Mouse (Mus musculus) liver, postnatal 0 days (tissue): ENCODE results near the gene Klk8. TPM values are rescaled to one million over a fixed set of nuclear protein-coding genes. Genes with fewer than 3 reads are reported as not detected.

Source experiments
- ATAC-seq: fragments of 200-750 bp; cut with Nextera tagmentation; 2 replicates; pipeline ENCODE4 v1.8.0; 2017; ENCODE audit warnings: mild to moderate bottlenecking, moderate library complexity
- DNase-seq: peaks from one replicate; pipeline ENCODE4 v3.0.0-alpha.2; 2016
- H3K27ac ChIP-seq: fragments of 300-500 bp; sonication (generic); 2 replicates; pipeline ENCODE4 v1.5.1; 2014; ENCODE audit warnings: antibody characterized with exemption, moderate library complexity, mild to moderate bottlenecking, low read depth
- H3K27me3 ChIP-seq: fragments of 300-500 bp; sonication (generic); 2 replicates; pipeline ENCODE4 v1.6.1; 2014; ENCODE audit warnings: low read length, control low read depth, mixed read lengths; ENCODE audit not compliant: insufficient read depth
- H3K36me3 ChIP-seq: fragments of 300-500 bp; sonication (generic); replicated peaks from 2 replicates; pipeline ENCODE4 v1.6.1; 2014; ENCODE audit warnings: mild to moderate bottlenecking, control low read depth, low read length, moderate library complexity, mixed read lengths; ENCODE audit not compliant: insufficient read depth
- H3K4me1 ChIP-seq: fragments of 300-500 bp; sonication (generic); 2 replicates; pipeline ENCODE4 v1.6.1; 2014; ENCODE audit warnings: antibody characterized with exemption, mild to moderate bottlenecking, control low read depth; ENCODE audit not compliant: insufficient read depth
- H3K4me2 ChIP-seq: fragments of 300-500 bp; sonication (generic); 2 replicates; pipeline ENCODE4 v1.6.1; 2014; ENCODE audit warnings: low read depth, mild to moderate bottlenecking, low read length, moderate library complexity, mixed read lengths
- H3K4me3 ChIP-seq: fragments of 300-500 bp; sonication (generic); 2 replicates; pipeline ENCODE4 v1.5.1; 2014; ENCODE audit warnings: low read depth, low read length
- H3K9ac ChIP-seq: fragments of 300-500 bp; sonication (generic); replicated peaks from 2 replicates; pipeline ENCODE4 v1.6.1; 2014; ENCODE audit warnings: mild to moderate bottlenecking, moderate library complexity
- H3K9me3 ChIP-seq: fragments of 300-500 bp; sonication (generic); 2 replicates; pipeline ENCODE4 v1.6.1; 2016; ENCODE audit warnings: mild to moderate bottlenecking, control low read depth, low read length, mixed read lengths
- CTCF ChIP-seq: sonication (generic); IDR thresholded peaks from 2 replicates; pipeline ENCODE4 v1.5.1; 2016; ENCODE audit warnings: antibody characterized with exemption, low read depth
- EP300 ChIP-seq: IDR thresholded peaks from 2 replicates; pipeline ENCODE4 v1.6.1; 2016; ENCODE audit warnings: antibody characterized with exemption, low read depth, mild to moderate bottlenecking
- WGBS: fragments of 180-500 bp; shearing (Covaris S2); extraction: QIAGEN DNeasy Blood & Tissue Kit; methylation state at CpG from one replicate; pipeline ENCODE4 v1.1.7; 2014; ENCODE audit not compliant: insufficient replicate concordance; 5-methylcytosine and 5-hydroxymethylcytosine counted together
- polyA plus RNA-seq: library from polyadenylated mRNA; unstranded; fragments of >200 nt; fragmentation: Nextera tagmentation; extraction: Ambion mirVana; gene quantifications from 2 replicates; pipeline ENCODE4 v1.2.1, GENCODE M21; 2015

The Klk8 gene
- polyA plus RNA-seq, 1 experiment from 2014 or later: 2.2 TPM

DNA sequence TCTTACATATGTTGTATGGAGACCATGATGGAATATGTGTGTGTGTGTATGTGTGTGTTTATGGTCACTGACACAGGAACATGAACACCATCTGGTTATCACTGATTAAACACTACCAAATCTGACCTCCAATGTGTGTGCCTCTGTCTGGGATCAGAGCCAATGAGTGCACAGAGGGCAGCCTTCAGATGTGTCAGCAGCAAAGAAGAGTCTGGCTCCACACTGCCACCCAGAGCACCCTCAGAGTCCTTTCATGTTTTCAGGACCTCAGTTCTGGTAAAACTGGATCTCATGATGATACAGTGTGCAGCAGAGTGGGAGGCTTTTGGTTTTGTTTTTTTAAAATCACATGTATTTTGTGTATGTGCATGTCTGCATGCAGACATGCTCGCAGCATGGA is 12.1 kb upstream of the Klk8 start:
- Histone ChIP-seq H3K4me2 (no peak overlapping the region), H3K27me3 (peaks cover 9% of the 10 kb centered on the region; the same call in 1 of the 2 replicates), H3K36me3 (no peaks in the 10 kb centered on the region), H3K9me3 (no peaks in the 10 kb centered on the region), H3K27ac (no peak overlapping the region), H3K4me3 (no peak overlapping the region), H3K9ac (no peak overlapping the region), H3K4me1 (no peaks in the 10 kb centered on the region)
- ATAC-seq: no peak
- DNase-seq: no peak
- 69% methylated on average over 1 of the region's 1 CpGs for WGBS
- TF ChIP-seq CTCF (peak; percentile 18; the same call in 1 of the 2 replicates), EP300 (no peak)

DNA sequence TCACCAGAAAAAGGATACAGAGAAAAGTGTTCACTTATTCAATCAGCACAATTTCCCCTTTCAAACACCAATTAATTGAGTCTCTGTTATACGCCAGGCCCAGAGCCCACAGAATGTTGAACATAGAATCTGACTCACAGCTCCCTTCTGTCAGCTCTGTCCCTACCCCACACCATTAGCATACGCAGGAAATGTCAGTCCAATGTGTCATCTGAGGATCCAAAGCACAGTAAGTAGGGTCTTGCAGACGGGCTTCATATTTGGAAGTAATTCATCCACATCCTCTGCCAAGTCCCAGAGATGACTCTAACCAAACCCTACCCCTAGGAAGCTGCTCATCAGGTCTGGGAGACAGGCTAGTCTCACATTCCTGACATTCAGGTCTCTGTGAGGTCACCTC is 9.3 kb upstream of the Klk8 start:
- Histone ChIP-seq H3K4me3 (no peak overlapping the region), H3K9ac (no peak overlapping the region), H3K4me1 (no peaks in the 10 kb centered on the region), H3K4me2 (no peak overlapping the region), H3K36me3 (no peaks in the 10 kb centered on the region), H3K27ac (no peak overlapping the region), H3K9me3 (no peaks in the 10 kb centered on the region), H3K27me3 (peaks cover 5% of the 10 kb centered on the region; the same call in 1 of the 2 replicates)
- TF ChIP-seq EP300 (no peak), CTCF (no peak)
- DNase-seq: no peak
- ATAC-seq: no peak
- 69% methylated on average over 3 of the region's 3 CpGs for WGBS

DNA sequence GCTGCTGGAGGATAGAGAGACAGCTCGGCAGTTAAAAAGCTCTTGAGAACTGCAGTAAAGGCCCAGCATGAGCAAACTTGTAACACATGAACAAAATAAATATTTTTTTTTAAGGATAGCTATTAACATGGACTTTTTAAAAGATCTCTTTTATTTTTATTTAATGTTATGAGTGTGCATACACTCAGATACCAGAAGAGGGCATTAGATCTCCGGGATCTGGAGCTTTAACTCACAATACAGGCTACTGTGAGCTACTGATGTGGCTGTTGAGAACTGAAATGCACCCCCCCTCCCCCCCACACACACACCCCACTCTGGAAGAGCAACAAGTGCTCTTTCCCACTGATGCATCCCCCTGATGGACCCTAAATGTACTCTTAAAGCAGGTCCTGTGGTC is 8.1 kb upstream of the Klk8 start:
- no peak for ATAC-seq
- Histone ChIP-seq H3K36me3 (no peaks in the 10 kb centered on the region), H3K9ac (no peak overlapping the region), H3K27ac (no peak overlapping the region), H3K27me3 (no peaks in the 10 kb centered on the region), H3K4me3 (no peak overlapping the region), H3K4me1 (no peaks in the 10 kb centered on the region), H3K9me3 (no peaks in the 10 kb centered on the region), H3K4me2 (no peak overlapping the region)
- WGBS: 55% methylated on average over 2 of the region's 2 CpGs
- TF ChIP-seq EP300 (no peak), CTCF (0 out of 2 replicates have a peak, but pooled peaks have one; percentile 2)
- DNase-seq: no peak

DNA sequence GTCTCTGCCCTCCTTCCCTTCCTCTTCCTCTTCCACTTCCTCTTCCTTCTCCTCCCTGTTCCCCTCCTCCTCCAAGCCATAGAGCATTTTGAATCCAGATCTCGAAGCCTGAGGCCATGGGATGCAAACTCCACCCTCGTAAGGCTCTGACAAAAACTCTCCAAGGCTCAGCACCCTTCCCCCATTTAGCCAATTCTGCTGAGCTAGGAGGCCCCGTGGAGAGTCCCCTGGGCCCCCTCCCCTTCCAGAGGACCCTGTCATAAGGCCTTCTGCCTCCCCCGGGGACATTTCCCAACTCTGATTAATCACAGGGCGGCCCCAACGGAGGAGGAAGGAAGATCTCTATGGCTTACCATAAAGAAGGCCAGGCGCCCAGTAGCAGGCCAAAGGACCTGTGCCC is 5.8 kb upstream of the Klk8 start, which contains the start of gene Klk9:
TSS of gene Klk9 (plus strand) at position 301 of the 400 bp plus-strand sequence.
- Histone ChIP-seq H3K4me2 (no peak within 1 kb of the TSS), H3K9me3 (no peaks in the 10 kb centered on the region), H3K9ac (no peak within 1 kb of the TSS), H3K4me1 (peaks cover 3% of the 10 kb centered on the region), H3K27ac (no peak within 1 kb of the TSS), H3K27me3 (peaks cover 8% of the 10 kb centered on the region), H3K4me3 (no peak within 1 kb of the TSS), H3K36me3 (no peaks in the 10 kb centered on the region)
- ATAC-seq: no peak
- DNase-seq: no peak
- 58% methylated on average over 7 of the region's 7 CpGs for WGBS
- no peak for TF ChIP-seq CTCF
- TF ChIP-seq EP300: no peak

DNA sequence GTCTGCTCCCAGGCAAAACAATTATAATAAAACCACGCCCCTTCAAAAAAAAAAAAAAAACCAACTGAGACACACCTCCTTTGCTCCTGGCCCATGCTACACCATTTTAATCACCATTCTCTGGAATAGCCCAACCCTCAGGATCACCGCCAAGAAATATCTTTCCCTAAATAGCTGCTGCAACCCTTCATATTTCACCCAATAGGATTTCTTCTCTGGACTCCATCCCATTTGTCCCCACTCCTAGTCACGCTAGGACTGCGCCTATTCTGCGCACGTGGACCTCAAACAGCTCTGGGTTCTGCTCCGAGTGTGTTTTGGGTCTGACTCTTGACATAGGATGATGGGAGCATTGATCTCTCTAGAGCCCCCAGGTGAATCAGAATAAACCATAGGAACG is 1.0 kb upstream of the Klk8 start:
- H3K9ac ChIP-seq: no peak overlapping the region
- H3K27me3 ChIP-seq: peaks cover 21% of the 10 kb centered on the region
- no peaks in the 10 kb centered on the region for H3K9me3 ChIP-seq
- 11% methylated on average over 8 of the region's 8 CpGs for WGBS
- DNase-seq (no peak), ATAC-seq (no peak)
- no peaks in the 10 kb centered on the region for H3K36me3 ChIP-seq
- peak overlapping the region; percentile 75; the same call in 1 of the 2 replicates for H3K4me2 ChIP-seq
- H3K27ac ChIP-seq: no peak overlapping the region
- peak overlapping the region; percentile 39; the same call in 1 of the 2 replicates for H3K4me3 ChIP-seq
- peaks cover 10% of the 10 kb centered on the region for H3K4me1 ChIP-seq
- no peak for TF ChIP-seq CTCF
- TF ChIP-seq EP300: no peak

DNA sequence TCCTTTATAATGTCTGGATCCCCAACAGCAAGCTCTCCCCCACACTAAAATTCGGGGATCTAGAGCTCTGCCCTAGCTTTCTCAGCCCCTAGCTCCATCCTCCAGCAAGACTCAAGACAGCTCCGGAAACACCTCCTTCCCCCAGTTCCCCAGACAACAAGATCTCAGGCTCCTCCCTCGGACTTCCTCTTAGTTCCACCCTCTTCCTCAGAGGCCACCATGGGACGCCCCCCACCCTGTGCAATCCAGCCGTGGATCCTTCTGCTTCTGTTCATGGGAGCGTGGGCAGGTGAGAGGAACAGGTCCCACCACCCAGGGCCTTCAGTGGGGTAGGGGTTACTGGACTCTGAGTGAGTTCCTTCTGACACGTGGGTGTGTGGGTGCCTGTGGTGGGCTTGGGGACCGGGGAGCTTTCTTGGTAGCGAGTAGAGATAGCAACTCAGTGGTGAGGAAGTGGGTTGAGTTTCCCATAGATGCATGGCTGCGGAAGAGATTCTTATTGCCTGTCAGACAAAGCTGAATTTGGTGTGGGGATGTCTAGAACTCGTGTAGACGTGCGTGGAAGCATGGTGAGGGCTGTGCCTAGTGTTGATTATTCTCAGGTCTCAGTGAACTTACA is 576 bp downstream of the Klk8 start:
- WGBS: 12% methylated on average over 13 of the region's 13 CpGs

More for the DNA sequence above, 576 bp downstream of the Klk8 start:
- Histone ChIP-seq H3K27me3 (peaks cover 21% of the 10 kb centered on the region), H3K4me2 (peak overlapping the region; percentile 75), H3K4me1 (peaks cover 10% of the 10 kb centered on the region), H3K9ac (no peak overlapping the region), H3K9me3 (no peaks in the 10 kb centered on the region), H3K4me3 (peak overlapping the region; percentile 39), H3K27ac (no peak overlapping the region), H3K36me3 (no peaks in the 10 kb centered on the region)
- no peak for DNase-seq
- TF ChIP-seq CTCF: no peak
- TF ChIP-seq EP300: no peak
- no peak for ATAC-seq
